Mouse (Mus musculus) induced T-regulatory cell, adult 2 months (primary cell): ENCODE results near the gene Ptx4.

Experiments
- DNase-seq: peaks from one replicate; pipeline ENCODE4 v3.0.0-alpha.2; 2012; ENCODE audit warnings: low read depth

Gene Ptx4

DNA sequence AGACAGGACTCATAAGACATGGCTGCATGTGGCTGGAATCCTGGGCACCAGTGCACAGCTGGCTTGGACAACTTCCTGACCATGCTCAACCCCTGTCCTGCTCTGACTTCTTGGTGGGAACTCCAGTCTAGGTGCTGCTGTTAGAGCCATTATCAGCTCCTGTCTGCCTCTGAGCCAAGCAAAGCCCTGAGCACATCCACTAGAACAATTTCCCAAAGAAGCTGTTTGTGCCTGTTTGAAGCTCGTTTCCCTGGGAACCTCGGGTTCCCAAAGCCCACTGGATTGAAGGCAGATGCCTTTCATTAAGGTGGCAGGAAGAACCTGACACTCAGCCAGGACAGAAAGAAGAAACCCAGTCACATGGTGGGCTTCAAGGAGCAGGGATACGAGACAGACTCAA, at the start of gene Ptx4:
Ptx4 (plus strand) TSS at position 355 of the 400 bp plus-strand sequence.
- no peak for DNase-seq

GRCm38 (mm10) chr17:25076906-25077305, 43.7 kb upstream of the Ptx4 start:
- DNase-seq: no peak

- no peak for DNase-seq
Observed at GRCm38 (mm10) chr17:25077771-25078372, 42.7 kb upstream of the Ptx4 start.

GRCm38 (mm10) chr17:25080210-25080609, 40.4 kb upstream of the Ptx4 start:
- no peak for DNase-seq

GRCm38 (mm10) chr17:25080960-25081381, 39.6 kb upstream of the Ptx4 start:
- no peak for DNase-seq

DNA sequence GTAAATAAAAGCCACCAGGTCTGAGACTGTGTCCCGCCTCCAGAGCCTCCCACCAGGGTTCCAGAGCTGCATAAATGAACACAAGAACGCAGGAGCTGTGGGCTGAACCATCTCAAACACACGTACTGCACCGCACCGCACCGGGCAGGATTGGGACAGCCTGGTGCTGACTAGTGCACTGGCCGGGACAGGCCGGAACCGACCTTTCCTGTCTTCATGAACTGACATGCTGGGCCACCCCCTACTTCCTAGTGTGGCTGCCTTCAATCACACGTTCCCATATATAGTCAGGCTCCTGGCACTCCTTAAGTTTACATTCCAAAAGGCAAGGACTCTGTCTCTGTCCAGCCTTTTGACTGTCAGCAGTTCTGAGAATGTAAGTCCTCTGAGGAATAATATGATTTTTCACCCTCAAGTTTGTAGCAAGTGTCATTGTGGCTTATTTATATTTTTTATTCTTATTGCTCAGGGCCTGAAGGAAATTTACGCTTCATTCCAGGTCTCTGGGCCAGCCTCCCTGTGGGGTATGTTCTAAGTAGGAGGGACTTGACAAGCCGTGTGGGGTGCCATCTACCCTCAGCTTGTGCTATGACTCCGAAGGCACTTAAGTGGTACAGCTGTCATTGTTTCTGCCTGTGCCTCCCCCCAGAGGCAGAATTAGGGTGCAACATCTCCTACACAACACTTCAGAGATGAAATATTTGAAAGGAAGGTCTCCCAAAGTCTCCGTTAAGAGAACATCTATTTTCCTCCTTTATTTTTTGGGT, 38.3 kb upstream of the Ptx4 start:
- DNase-seq: no peak

DNA sequence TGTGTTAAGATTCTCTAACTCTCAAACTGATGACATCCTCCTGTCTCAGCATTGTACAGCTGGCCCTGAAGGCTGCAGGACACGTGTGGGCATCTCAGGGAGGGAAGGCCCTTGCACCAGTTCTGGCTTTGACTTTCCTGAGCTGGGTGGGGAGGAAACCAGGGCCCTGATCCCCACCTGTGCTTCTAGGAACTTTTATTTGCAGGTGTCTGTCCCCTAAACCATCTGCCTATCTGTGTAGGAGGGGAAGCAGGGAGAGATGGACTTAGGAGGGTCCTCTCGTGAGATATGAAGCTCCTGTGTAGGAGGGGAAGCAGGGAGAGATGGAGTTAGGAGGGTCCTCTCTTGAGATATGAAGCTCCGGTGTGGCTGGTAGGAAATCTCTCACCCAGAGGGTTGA, 37.7 kb upstream of the Ptx4 start:
- DNase-seq: no peak

- DNase-seq: no peak
Observed at GRCm38 (mm10) chr17:25083444-25083931, 37.1 kb upstream of the Ptx4 start, which contains the start of gene Tmem204. Gene Tmem204 (minus strand): TSS chr17:25083591.

DNA sequence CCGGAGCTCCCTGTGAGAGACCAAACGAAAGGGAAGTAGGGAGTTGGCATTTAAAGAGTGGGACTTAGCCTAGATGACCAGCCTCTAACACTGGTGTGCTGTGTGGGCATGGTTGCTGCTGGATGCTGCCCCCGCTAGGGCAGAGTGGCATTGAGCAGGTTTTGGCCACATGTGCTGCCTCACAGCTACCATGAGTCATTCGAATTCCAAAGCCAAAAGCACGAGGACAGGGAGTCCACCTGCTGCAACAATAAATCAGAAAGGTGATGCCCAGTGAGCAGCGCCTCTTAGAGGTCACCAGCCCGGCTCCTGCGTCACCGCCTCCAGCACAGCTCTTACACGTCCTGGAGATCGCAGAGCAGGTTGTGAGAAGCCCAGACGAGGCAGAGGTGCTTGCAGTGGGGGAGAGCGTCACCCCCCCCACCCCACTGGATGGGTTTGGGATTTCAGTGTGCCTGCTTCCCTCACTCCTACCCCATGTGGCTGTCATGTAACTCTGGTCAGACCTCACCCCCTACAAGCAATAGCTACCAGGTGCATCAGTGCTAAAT, 35.6 kb upstream of the Ptx4 start:
- DNase-seq: no peak

DNA sequence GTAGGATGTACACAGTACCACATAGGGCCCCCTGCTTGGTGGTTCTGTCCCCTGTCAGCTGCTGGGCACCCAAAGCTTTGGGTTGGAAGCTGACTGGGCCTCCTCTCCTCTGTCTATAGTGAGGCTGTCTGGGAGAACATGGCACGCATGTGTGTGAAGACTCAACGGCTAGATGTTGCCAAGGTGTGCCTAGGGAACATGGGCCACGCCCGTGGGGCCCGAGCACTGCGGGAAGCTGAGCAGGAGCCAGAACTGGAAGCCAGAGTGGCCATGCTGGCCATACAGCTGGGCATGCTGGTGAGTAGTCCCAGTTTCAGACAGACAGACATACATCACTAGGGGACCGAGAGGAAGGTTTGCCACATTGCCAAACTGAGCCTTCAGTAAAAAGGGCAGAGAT, 33.8 kb upstream of the Ptx4 start:
- no peak for DNase-seq

GRCm38 (mm10) chr17:25089158-25089557, 31.4 kb upstream of the Ptx4 start:
- DNase-seq: no peak

DNA sequence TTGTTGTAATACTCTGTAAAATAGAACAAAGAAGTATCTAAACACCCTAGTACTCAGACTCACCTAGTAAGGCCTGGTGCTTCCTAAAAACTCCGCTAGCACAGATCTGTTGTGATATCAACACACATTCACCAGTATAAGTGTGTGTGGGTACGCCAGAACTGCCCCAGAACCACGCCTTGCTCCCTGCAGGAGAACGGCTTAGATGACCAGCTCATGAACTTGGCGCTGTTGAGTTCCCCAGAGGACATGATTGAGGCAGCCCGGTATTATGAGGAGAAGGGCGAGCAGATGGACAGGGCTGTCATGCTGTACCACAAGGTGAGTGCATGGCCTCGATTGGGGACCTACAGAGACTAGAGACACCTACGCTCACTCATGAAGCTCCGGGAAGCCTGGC, 30.1 kb upstream of the Ptx4 start:
- DNase-seq: no peak

GRCm38 (mm10) chr17:25096221-25096620, 24.3 kb upstream of the Ptx4 start:
- no peak for DNase-seq

GRCm38 (mm10) chr17:25100052-25100451, 20.5 kb upstream of the Ptx4 start:
- DNase-seq: no peak

DNA sequence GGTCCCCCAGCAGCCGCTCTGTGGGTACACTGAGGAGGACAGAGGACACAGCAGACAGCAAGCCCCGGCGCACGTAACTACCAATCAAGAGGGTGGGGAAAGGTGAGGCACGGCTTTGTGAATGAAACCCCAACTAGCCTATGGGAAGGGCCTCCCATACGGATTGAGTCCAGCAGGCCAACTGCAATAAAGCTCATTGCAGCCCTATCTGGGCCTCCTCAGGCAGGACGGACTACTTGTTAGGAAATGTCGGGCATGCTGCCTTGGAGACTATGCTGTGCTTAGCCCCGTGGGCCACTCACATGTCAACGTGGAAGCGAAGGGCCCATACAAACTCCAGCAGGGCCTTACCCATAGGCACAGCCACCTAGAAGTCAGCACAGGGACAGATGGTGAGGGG, 19.2 kb upstream of the Ptx4 start:
- DNase-seq: no peak

GRCm38 (mm10) chr17:25107786-25108185, 12.8 kb upstream of the Ptx4 start:
- no peak for DNase-seq

DNA sequence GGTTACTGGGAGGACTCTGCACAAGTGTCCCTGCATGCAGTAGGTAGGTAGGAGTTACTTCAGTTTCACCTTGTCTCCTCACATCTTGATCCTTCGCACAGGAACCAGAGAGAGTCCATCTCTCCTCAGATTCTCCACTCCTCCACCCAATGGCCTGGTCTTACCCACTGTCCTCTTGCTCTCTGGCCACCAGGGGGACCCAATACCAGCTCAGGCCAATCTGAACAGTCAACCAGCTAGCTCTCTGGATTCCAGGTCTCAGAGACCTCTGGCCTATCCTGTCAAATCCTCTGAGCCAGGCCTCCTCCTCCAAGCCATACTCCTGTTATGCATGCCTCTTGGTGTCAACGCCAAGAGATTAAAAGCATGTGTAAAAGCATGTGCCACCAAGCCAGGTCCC, 11.0 kb upstream of the Ptx4 start:
- DNase-seq: peak; percentile 55

GRCm38 (mm10) chr17:25110590-25110989, 10.0 kb upstream of the Ptx4 start:
- DNase-seq: no peak

- DNase-seq: no peak
Observed at GRCm38 (mm10) chr17:25111220-25111619, 9.3 kb upstream of the Ptx4 start.

DNA sequence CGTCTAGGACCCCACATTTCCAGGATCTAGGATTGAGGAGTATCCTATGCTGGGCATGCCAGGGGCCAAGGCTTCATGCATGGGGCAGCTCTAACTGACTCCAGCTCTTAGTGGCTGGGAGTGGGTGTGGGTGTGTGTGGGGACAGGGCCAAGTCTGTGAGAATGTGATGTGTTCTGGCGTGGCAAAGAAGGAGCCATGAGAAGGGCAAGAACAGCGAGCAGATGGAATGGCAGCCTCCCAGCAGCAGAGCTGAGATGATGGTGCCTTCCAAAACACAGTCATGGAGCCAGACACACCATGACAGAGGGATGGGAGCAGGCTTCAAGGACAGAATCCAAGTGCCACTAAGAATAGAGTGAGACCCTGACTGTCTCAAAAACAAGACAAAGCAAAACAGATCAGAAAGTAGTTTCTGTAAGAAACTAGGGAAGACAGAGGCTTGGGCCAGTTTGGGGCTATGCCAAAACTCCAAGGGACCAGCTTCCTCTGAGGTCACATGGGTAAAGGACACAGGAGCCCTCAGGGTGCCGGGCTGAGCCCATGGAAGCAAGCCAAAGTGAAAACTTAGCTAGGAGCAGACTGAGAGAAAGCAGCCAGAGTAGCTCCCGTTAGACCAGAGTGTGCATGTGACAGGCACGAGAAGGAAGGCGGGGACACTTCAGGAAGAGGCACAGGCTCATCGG, 8.7 kb upstream of the Ptx4 start:
- no peak for DNase-seq

GRCm38 (mm10) chr17:25112423-25112810, 8.1 kb upstream of the Ptx4 start:
- no peak for DNase-seq

DNA sequence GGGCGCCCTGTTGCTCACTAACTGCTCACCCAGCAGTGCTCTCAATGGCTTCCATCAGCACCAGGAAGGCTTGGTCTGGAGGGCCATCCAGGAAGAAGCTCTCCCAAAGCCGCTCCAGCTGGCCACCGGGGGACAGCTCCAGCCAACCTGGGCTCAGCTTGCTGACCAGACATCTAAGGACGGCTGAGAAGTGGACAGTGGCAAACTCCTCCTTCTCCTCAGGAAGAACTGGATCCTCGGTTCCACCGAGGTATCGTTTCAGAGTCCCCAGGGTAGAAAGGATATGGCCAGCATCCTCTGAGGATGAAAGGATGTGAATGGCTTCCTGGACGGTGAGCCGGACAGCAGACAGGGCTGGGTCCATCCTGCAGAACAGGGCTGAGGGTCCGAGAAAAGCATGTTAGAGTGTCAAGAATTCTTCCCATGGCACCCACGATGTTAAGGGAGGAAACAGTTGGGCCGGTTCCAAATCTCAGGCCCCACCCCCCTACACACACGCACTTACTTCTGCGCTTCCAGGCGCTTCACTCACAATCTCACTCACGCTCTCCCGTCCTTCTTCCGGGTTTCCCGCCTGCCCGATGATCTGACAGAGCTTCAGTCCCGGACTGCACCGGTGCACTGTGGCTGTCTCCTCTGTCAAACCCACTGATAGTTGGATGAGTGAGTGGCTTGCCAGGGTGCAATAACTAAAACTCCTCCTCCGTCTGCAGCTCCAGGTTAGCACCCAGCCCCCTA, 5.5 kb upstream of the Ptx4 start:
- DNase-seq: peak; percentile 75
